In the genomic region with DNA sequence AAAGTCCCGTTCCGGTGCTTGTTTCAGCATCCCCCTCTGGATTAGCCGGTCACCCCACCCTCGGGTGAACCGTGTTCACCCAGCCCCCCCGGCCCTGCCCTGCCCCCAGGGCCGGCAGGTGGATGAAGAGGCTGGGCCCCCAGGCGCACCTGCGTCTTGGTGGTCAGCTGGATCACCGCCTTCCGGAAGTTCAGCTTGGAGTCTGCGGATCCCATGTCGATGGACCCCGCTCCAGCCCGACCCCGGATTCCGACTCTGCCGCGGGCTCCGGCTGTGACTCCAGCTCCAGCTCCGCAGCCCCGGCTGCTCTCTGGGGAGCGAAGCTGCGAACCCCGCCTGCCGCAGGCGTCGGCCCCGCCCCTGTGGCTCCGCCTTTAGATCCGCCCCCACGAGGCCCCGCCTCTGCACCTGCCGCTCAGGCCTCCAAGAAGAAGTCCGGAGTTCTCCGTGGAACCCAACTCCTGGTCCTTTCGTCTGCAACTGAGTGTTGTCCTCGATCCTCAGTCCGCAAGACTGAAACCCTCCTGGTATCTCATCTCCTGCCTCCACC, we compare ENCODE assay signal across 8 mouse cellular contexts. TPM values are rescaled to one million over a fixed set of nuclear protein-coding genes. Genes with fewer than 3 reads are reported as not detected.
DNase-seq lines count a peak whose midpoint lies in the region; ATAC-seq and TF ChIP-seq lines count a peak whose summit lies in the region.

A gene (minus strand): TSS at position 362 of the 550 bp plus-strand sequence.

- peak; percentile 68 for ATAC-seq in embryonic facial prominence, embryonic 14.5 days (ENCODE audit: low read depth)
- ATAC-seq in kidney, embryonic 14.5 days (ENCODE audit: low FRiP score, low TSS enrichment) = peak; percentile 76
- no peak for ATAC-seq in limb, embryonic 15.5 days (ENCODE audit: insufficient number of reproducible peaks, low FRiP score, low TSS enrichment, low read depth)
- ATAC-seq in midbrain, postnatal 0 days (ENCODE audit: low FRiP score) = 0 out of 2 replicates have a peak, but pooled peaks have one; percentile 15

- no peaks in the 10 kb centered on the region for H3K27me3 ChIP-seq in C2C12 (ENCODE audit: control insufficient read depth, insufficient read depth, insufficient read length)
- peaks cover 47% of the 10 kb centered on the region for H3K27me3 ChIP-seq in embryonic facial prominence, embryonic 14.5 days (replicated peaks; ENCODE audit: control insufficient read depth, insufficient read depth, low read length)
- H3K27me3 ChIP-seq in heart, embryonic 10.5 days (ENCODE audit: insufficient read depth, poor library complexity, severe bottlenecking) = peaks cover 81% of the 10 kb centered on the region
- peaks cover 30% of the 10 kb centered on the region for H3K27me3 ChIP-seq in kidney, embryonic 14.5 days (ENCODE audit: control insufficient read depth, insufficient read depth, low read length)
- peaks cover 79% of the 10 kb centered on the region for H3K27me3 ChIP-seq in limb, embryonic 15.5 days
- no peaks in the 10 kb centered on the region for H3K27me3 ChIP-seq in midbrain, postnatal 0 days (ENCODE audit: insufficient read depth, low read length)

- peak within 1 kb of the TSS; percentile 26 for H3K4me3 ChIP-seq in C2C12 (ENCODE audit: insufficient read depth, poor library complexity, severe bottlenecking)
- H3K4me3 ChIP-seq in bone marrow, adult 2 months (replicated peaks; ENCODE audit: control insufficient read depth, low read depth, low read length) = peak within 1 kb of the TSS; percentile 60
- H3K4me3 ChIP-seq in embryonic facial prominence, embryonic 14.5 days (ENCODE audit: low read depth, low read length) = peak within 1 kb of the TSS; percentile 46
- peak within 1 kb of the TSS; percentile 63 for H3K4me3 ChIP-seq in heart, embryonic 10.5 days
- H3K4me3 ChIP-seq in kidney, embryonic 14.5 days (ENCODE audit: low read length) = peak within 1 kb of the TSS; percentile 48
- peak within 1 kb of the TSS; percentile 40 for H3K4me3 ChIP-seq in limb, embryonic 15.5 days
- peak within 1 kb of the TSS; percentile 82 for H3K4me3 ChIP-seq in midbrain, postnatal 0 days (ENCODE audit: low read depth, low read length)

- TF ChIP-seq POLR2A in bone marrow, adult 2 months (IDR thresholded peaks at IDR 0.05; ENCODE audit: borderline replicate concordance, control insufficient read depth, low read depth, low read length) = no peak

- H3K36me3 ChIP-seq in C2C12 (ENCODE audit: control insufficient read depth, insufficient read depth) = no peaks in the 10 kb centered on the region
- H3K36me3 ChIP-seq in embryonic facial prominence, embryonic 14.5 days (ENCODE audit: control insufficient read depth, insufficient read depth, low read length) = no peaks in the 10 kb centered on the region
- no peaks in the 10 kb centered on the region for H3K36me3 ChIP-seq in heart, embryonic 10.5 days
- no peaks in the 10 kb centered on the region for H3K36me3 ChIP-seq in kidney, embryonic 14.5 days (ENCODE audit: control insufficient read depth, insufficient read depth, low read length)
- no peaks in the 10 kb centered on the region for H3K36me3 ChIP-seq in limb, embryonic 15.5 days
- no peaks in the 10 kb centered on the region for H3K36me3 ChIP-seq in midbrain, postnatal 0 days (ENCODE audit: insufficient read depth, low read length)

- no peak for TF ChIP-seq CTCF in C2C12 (IDR thresholded peaks at IDR 0.05; ENCODE audit: control insufficient read depth, insufficient read depth, insufficient read length)
- no peak for TF ChIP-seq CTCF in bone marrow, adult 2 months (IDR thresholded peaks at IDR 0.05; ENCODE audit: control insufficient read depth, insufficient read depth, low read length)
- TF ChIP-seq CTCF in midbrain, postnatal 0 days (IDR thresholded peaks at IDR 0.05) = no peak

- peak within 1 kb of the TSS; percentile 20; the same call in 1 of the 2 replicates for H3K27ac ChIP-seq in bone marrow, adult 2 months (ENCODE audit: control insufficient read depth, insufficient read depth, low read depth, low read length, poor library complexity)
- H3K27ac ChIP-seq in embryonic facial prominence, embryonic 14.5 days (replicated peaks; ENCODE audit: low read depth, low read length) = no peak within 1 kb of the TSS
- peak within 1 kb of the TSS; percentile 60 for H3K27ac ChIP-seq in heart, embryonic 10.5 days
- no peak within 1 kb of the TSS for H3K27ac ChIP-seq in kidney, embryonic 14.5 days (ENCODE audit: low read depth, low read length)
- no peak within 1 kb of the TSS for H3K27ac ChIP-seq in limb, embryonic 15.5 days
- peak within 1 kb of the TSS; percentile 88 for H3K27ac ChIP-seq in midbrain, postnatal 0 days (ENCODE audit: low read depth, low read length)

- H3ac ChIP-seq in C2C12 (ENCODE audit: control insufficient read depth, insufficient read length, low read depth) = peak within 1 kb of the TSS; percentile 51

- peak; percentile 86 for DNase-seq in embryonic facial prominence, embryonic 14.5 days (ENCODE audit: low spot score)
- DNase-seq in heart, embryonic 10.5 days (ENCODE audit: low spot score) = peak; percentile 88
- DNase-seq in midbrain, postnatal 0 days (ENCODE audit: low spot score) = peak; percentile 86
- DNase-seq in spleen, postnatal 4 days (ENCODE audit: low spot score in 2 of 2) = peak; percentile 69 to 84

- H3K4me1 ChIP-seq in bone marrow, adult 2 months (ENCODE audit: control insufficient read depth, insufficient read depth, low read length) = no peaks in the 10 kb centered on the region; the same call in 1 of the 2 replicates
- H3K4me1 ChIP-seq in embryonic facial prominence, embryonic 14.5 days (ENCODE audit: control insufficient read depth, insufficient read depth, low read length) = peaks cover 12% of the 10 kb centered on the region; the same call in 1 of the 2 replicates
- H3K4me1 ChIP-seq in heart, embryonic 10.5 days = peaks cover 18% of the 10 kb centered on the region
- peaks cover 8% of the 10 kb centered on the region for H3K4me1 ChIP-seq in kidney, embryonic 14.5 days (ENCODE audit: control insufficient read depth, insufficient read depth, low read length)
- H3K4me1 ChIP-seq in limb, embryonic 15.5 days = peaks cover 14% of the 10 kb centered on the region
- peaks cover 8% of the 10 kb centered on the region; the same call in 1 of the 2 replicates for H3K4me1 ChIP-seq in midbrain, postnatal 0 days (ENCODE audit: insufficient read depth, low read length)

- H3K79me3 ChIP-seq in C2C12 (ENCODE audit: low read depth) = no peaks in the 10 kb centered on the region

- H3K4me2 ChIP-seq in embryonic facial prominence, embryonic 14.5 days (ENCODE audit: low read depth, low read length) = peak within 1 kb of the TSS; percentile 79
- peak within 1 kb of the TSS; percentile 80 for H3K4me2 ChIP-seq in kidney, embryonic 14.5 days (replicated peaks; ENCODE audit: low read depth, low read length)
- peak within 1 kb of the TSS; percentile 83 for H3K4me2 ChIP-seq in limb, embryonic 15.5 days
- peak within 1 kb of the TSS; percentile 93 for H3K4me2 ChIP-seq in midbrain, postnatal 0 days (ENCODE audit: low read depth, low read length, poor library complexity, severe bottlenecking)

- no peaks in the 10 kb centered on the region for H3K9me3 ChIP-seq in embryonic facial prominence, embryonic 14.5 days (ENCODE audit: control insufficient read depth, low read length)
- H3K9me3 ChIP-seq in heart, embryonic 10.5 days = no peaks in the 10 kb centered on the region
- no peaks in the 10 kb centered on the region for H3K9me3 ChIP-seq in kidney, embryonic 14.5 days (ENCODE audit: control insufficient read depth, low read length)
- H3K9me3 ChIP-seq in limb, embryonic 15.5 days = no peaks in the 10 kb centered on the region
- H3K9me3 ChIP-seq in midbrain, postnatal 0 days (ENCODE audit: low read length) = no peaks in the 10 kb centered on the region

- H3K9ac ChIP-seq in embryonic facial prominence, embryonic 14.5 days (ENCODE audit: low read depth, low read length) = peak within 1 kb of the TSS; percentile 62
- peak within 1 kb of the TSS; percentile 47 for H3K9ac ChIP-seq in kidney, embryonic 14.5 days (ENCODE audit: low read depth, low read length)
- no peak within 1 kb of the TSS for H3K9ac ChIP-seq in limb, embryonic 15.5 days
- H3K9ac ChIP-seq in midbrain, postnatal 0 days (replicated peaks; ENCODE audit: low read length, poor library complexity, severe bottlenecking) = peak within 1 kb of the TSS; percentile 87

- no peaks in the 10 kb centered on the region for H3K79me2 ChIP-seq in C2C12 (ENCODE audit: control insufficient read depth, insufficient read depth)

- 1% methylated on average over 39 of the region's 39 CpGs for WGBS in bone marrow, adult 2 months
- WGBS in embryonic facial prominence, embryonic 14.5 days = 1% methylated on average over 14 of the region's 39 CpGs
- WGBS in heart, embryonic 10.5 days = under 1% methylated on average over 39 of the region's 39 CpGs
- 1% methylated on average over 32 of the region's 39 CpGs for WGBS in kidney, embryonic 14.5 days
- under 1% methylated on average over 39 of the region's 39 CpGs for WGBS in limb, embryonic 15.5 days
- under 1% methylated on average over 37 of the region's 39 CpGs for WGBS in midbrain, postnatal 0 days

TF ChIP-seq in C2C12, 6 proteins besides CTCF, POLR2A, EP300 and RAD21:
- TF ChIP-seq USF1 (IDR thresholded peaks at IDR 0.05; ENCODE audit: low read depth) = no peak
- TF ChIP-seq MYOD1 (IDR thresholded peaks at IDR 0.05; ENCODE audit: control insufficient read depth, insufficient read length, low read depth) = peak; percentile 66

RNA-seq across cellular contexts. Expression of the gene that starts here (rescaled TPM):
- polyA plus RNA-seq in C2C12 (2012; fragmentation: generic; extraction: Trizol) = 14.4 TPM
- polyA plus RNA-seq in bone marrow, adult 2 months (2011; ENCODE audit: insufficient read depth, insufficient read length, low replicate concordance, missing spikeins) = 3.4 and 4.3 TPM in 2 replicates
- 10.3 and 10.5 TPM in 2 replicates for polyA plus RNA-seq in embryonic facial prominence, embryonic 14.5 days (2014; fragmentation: Nextera tagmentation; extraction: Ambion mirVana)
- polyA plus RNA-seq in heart, embryonic 10.5 days (2016; fragmentation: Nextera tagmentation; extraction: Ambion mirVana) = 5.5 and 8.6 TPM in 2 replicates
- 2.3 and 4.4 TPM in 2 replicates for polyA plus RNA-seq in kidney, embryonic 14.5 days (2014; fragmentation: Nextera tagmentation; extraction: Ambion mirVana)
- 3.8 and 3.9 TPM in 2 replicates for polyA plus RNA-seq in limb, embryonic 15.5 days (2015; fragmentation: Nextera tagmentation; extraction: Ambion mirVana)
- 96.0 and 106 TPM in 2 replicates for total RNA-seq in midbrain, postnatal 0 days (2014; rRNA removed)
- polyA plus RNA-seq in midbrain, postnatal 0 days (2015; fragmentation: Nextera tagmentation; extraction: Ambion mirVana) = 65.6 TPM in 2 replicates

Comparison
In these comparisons a context has a peak if more than half of its experiments do, and no peak if none do; other contexts are left out.
1. H3K4me3 ChIP-seq: peak in every context shown above with its lines; median percentile 82 in midbrain, postnatal 0 days; 63 in heart, embryonic 10.5 days; 60 in bone marrow, adult 2 months; 48 in kidney, embryonic 14.5 days; 46 in embryonic facial prominence, embryonic 14.5 days; 40 in limb, embryonic 15.5 days; 26 in C2C12.
2. H3K27ac ChIP-seq: peak in bone marrow, adult 2 months (single experiment), heart, embryonic 10.5 days (single experiment) and midbrain, postnatal 0 days (single experiment); none in embryonic facial prominence, embryonic 14.5 days (single experiment), kidney, embryonic 14.5 days (single experiment) and limb, embryonic 15.5 days (single experiment).
3. Peak in every context shown above with its lines, with median percentiles within 50 percentile points of each other: DNase-seq and H3K4me2 ChIP-seq.